Mouse (Mus musculus): ENCODE data around the gene Eapp.
"Not testable (repeated sequence)": the region's sequence is repeated elsewhere in the genome, so short reads cannot be mapped to it uniquely, and the experiment has no call there.

Gene Eapp

GRCm38 (mm10) chr12:54695511-54696241 lies at the start of gene Eapp:
Gene Eapp, minus strand, starts transcription at chr12:54695897.
- DNase-seq, result peak; percentile 98

- DNase-seq, result not testable (repeated sequence)
Observed at GRCm38 (mm10) chr12:54738661-54739243, 43.1 kb upstream of the Eapp start.

GRCm38 (mm10) chr12:54737891-54738660 lies 42.4 kb upstream of the Eapp start:
- DNase-seq, result not testable (repeated sequence)

DNA sequence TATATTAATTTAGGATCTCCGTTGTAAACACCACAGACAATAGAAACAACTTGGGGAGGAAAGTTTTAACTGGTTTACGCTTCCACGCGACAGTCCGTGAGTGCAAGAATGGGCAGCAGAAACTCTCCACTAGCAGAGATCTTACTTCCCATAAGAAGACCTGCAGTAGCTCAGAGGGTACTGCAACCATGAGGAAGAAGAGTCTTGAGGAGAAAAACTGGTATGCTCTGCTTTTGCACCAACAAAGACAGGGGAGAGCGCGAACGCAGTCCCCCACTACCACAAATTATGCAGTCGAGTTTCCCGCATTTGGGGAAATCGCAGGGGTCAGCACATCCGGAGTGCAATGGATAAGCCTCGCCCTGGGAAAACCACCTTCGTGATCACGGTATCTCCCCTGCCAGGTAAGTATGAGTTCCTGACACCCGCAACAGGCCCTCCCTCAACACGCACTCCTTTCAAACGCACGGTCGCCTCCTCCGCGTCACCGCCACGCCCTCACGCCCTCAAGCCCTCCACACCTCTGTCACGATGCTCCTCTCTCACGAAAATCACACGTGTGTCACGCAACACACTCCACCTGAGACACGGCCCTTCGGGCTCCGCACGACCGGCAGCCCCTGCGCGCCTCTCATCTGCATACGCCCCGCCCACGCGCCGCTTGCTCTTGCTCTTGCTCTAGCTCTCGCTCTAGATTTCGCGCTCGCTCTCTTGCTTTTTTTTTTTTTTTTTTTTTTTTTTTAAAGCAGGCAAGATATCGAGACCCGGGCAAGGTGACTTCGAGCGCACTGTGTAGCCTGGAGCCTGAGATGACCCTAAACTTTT lies 38.8 kb upstream of the Eapp start:
- peak; percentile 30 for DNase-seq

DNA sequence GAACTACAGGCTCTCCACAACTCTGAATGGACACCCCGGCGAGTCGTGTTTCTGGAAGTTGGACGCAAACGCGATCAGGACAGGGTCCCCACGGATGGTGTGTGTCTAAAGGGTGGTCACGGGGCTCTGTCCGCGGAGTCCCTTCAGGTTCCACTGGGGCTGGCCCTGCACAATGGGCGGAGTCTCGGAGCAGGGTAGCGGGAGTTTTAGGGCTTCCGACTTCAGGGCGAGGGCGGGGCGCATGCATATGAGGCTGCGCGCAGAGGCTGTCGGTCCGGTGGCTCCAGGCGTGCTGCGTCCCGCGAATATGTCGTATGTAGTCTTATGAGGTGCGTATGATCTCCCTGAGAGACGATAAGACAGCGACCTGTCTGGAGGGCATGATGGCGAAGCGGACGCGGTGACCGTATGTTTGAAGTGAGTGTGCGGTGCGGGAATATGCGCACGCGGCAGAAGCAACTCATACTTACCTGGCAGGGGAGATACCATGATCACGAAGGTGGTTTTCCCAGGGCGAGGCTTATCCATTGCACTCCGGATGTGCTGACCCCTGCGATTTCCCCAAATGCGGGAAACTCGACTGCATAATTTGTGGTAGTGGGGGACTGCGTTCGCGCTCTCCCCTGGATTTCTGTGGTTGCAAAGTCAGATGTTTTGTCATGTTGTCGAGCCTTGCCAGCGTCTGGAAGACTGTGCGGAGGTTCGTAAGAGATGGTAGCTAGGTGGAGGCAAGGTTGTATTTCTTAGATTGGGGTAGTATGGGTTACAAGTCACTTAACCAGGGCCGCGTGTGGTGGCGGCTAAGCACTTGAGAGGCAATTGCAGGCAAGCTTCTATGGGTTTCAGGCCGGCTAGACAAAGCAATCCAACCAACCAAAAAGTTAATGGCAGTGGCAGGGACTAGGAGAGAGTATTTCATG lies 33.7 kb upstream of the Eapp start:
- not testable (repeated sequence) for DNase-seq

- not testable (repeated sequence) for DNase-seq
Observed at GRCm38 (mm10) chr12:54718871-54719786, 23.4 kb upstream of the Eapp start.

DNA sequence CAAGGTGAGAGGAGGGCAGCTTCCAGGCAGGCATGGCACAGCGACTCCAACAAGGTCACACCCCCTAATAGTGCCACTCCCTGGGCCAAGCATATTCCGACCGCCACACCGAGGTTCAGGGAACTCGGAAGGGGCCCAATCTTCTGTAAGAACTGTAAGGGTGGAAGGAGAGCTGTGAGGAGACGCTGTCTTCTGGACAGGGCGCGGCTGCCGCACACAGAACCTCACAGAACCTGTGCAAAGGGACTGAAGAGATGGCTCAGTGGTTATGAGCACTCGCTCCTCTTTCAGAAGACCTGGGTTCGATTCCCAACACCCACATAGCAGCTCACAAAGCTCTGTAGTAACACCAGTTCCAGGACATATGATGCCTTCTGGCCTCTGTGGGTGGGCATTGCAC lies 21.8 kb upstream of the Eapp start:
- not testable (repeated sequence) for DNase-seq

DNA sequence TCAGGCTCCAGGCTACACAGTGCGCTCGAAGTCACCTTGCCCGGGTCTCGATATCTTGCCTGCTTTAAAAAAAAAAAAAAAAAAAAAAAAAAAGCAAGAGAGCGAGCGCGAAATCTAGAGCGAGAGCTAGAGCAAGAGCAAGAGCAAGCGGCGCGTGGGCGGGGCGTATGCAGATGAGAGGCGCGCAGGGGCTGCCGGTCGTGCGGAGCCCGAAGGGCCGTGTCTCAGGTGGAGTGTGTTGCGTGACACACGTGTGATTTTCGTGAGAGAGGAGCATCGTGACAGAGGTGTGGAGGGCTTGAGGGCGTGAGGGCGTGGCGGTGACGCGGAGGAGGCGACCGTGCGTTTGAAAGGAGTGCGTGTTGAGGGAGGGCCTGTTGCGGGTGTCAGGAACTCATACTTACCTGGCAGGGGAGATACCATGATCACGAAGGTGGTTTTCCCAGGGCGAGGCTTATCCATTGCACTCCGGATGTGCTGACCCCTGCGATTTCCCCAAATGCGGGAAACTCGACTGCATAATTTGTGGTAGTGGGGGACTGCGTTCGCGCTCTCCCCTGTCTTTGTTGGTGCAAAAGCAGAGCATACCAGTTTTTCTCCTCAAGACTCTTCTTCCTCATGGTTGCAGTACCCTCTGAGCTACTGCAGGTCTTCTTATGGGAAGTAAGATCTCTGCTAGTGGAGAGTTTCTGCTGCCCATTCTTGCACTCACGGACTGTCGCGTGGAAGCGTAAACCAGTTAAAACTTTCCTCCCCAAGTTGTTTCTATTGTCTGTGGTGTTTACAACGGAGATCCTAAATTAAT lies 18.3 kb upstream of the Eapp start:
- peak; percentile 32 for DNase-seq

DNA sequence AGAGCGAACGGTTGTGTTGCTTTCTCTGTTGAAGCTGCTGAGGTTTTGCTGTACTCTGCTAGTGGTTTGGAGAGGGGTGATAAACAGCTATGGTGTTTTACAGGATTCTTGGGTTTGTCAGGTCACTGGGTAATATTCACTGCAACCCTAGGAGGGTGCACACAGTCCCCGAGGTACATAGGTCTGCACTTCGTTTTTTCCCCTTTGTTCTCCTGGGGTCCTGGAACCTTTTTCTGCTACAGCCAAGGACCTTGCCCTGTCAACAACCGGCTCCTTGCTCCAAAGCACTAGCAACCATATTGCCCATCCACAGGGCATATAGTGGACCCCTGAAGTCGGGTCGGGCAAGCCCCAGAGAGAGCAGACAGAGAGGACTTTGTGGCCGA lies 14.8 kb upstream of the Eapp start:
- DNase-seq, result peak; percentile 33

- not testable (repeated sequence) for DNase-seq
Observed at GRCm38 (mm10) chr12:54709691-54710493, 14.2 kb upstream of the Eapp start.

GRCm38 (mm10) chr12:54699394-54699793 lies 3.7 kb upstream of the Eapp start:
- no peak for DNase-seq

- no peak for DNase-seq
Observed at GRCm38 (mm10) chr12:54697791-54698250, 2.1 kb upstream of the Eapp start.

DNA sequence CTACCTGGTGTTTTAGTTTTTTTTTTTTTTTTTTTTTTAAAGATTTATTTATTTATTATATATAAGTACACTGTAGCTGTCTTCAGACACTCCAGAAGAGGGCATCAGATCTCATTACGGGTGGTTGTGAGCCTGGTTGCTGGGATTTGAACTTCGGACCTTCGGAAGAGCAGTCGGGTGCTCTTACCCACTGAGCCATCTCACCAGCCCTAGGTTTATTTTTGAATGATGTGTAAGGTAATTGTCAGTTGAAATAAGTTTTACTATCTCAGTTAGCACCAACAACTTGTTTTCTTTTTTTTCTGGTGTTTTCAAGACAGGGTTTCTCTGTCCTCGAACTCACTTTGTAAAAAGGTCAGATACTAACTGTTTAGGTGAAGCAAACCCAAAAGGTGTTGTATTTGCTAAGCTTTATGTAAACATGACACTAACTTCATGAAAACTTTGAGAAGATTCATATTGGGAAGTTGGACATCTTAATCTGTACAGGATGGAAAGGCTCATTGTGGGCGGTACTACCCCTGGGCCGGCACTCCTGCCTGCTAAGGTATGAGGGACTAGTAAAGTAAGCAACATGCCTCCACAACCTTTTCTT lies 1.4 kb upstream of the Eapp start:
- DNase-seq, result peak; percentile 26

GRCm38 (mm10) chr12:54696242-54697002 lies 725 bp upstream of the Eapp start:
- peak; percentile 90 for DNase-seq

DNA sequence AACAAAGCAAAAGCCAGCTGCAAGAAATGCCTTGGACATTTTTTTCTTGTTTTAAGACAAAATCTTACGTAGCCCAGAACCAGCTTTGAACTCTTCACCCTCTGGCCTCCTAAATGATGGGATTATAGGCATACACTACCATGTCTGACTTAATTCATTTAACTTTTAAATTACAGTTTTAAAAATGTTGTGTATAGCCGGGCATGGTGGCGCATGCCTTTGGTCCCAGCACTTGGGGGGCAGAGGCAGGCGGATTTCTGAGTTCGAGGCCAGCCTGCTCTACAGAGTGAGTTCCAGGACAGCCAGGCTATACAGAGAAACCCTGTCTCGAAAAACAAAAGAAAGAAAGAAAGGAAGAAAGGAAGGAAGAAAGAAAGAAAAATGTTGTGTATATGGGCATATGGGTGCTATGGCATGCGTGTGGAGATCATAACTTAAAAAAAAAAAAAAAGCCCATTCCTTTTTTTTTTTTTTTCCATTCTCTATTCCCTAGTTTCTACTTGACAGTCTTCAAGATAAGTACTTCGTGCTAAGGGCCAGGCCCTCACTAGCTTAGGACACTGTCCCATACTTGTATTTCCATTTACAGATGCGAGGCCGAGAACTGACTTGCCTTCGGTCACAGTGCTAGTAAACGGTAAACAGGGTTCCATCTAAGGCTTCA lies 718 bp downstream of the Eapp start:
- no peak for DNase-seq

GRCm38 (mm10) chr12:54689082-54689481 lies 6.6 kb downstream of the Eapp start:
- no peak for DNase-seq

- no peak for DNase-seq
Observed at GRCm38 (mm10) chr12:54683182-54683581, 12.5 kb downstream of the Eapp start.
